Mouse (Mus musculus) heart, postnatal 0 days (tissue): Measurements from ENCODE around the gene Ncbp2. TPM values are rescaled to one million over a fixed set of nuclear protein-coding genes. Genes with fewer than 3 reads are reported as not detected.
"Not testable (repeated sequence)": the region's sequence is repeated elsewhere in the genome, so short reads cannot be mapped to it uniquely, and the experiment has no call there.

Experiments
- ATAC-seq: fragments of 200-750 bp; cut with Nextera tagmentation; 2 replicates; pipeline ENCODE4 v1.8.0; 2017; ENCODE audit warnings: low read depth, moderate number of reproducible peaks, moderate library complexity; ENCODE audit not compliant: insufficient read depth
- DNase-seq: peaks from one replicate; pipeline ENCODE4 v3.0.0-alpha.2; 2016; ENCODE audit warnings: low spot score
- H3K27ac ChIP-seq: fragments of 300-500 bp; sonication (generic); 2 replicates; pipeline ENCODE4 v1.5.1; 2014; ENCODE audit warnings: low read depth, mild to moderate bottlenecking
- H3K27me3 ChIP-seq: fragments of 300-500 bp; sonication (generic); 2 replicates; pipeline ENCODE4 v1.6.1; 2014; ENCODE audit warnings: low read length, mixed read lengths; ENCODE audit not compliant: control insufficient read depth, insufficient read depth
- H3K36me3 ChIP-seq: fragments of 300-500 bp; sonication (generic); replicated peaks from 2 replicates; pipeline ENCODE4 v1.6.1; 2014; ENCODE audit warnings: low read length, mixed read lengths; ENCODE audit not compliant: control insufficient read depth, insufficient read depth
- H3K4me1 ChIP-seq: fragments of 300-500 bp; sonication (generic); 2 replicates; pipeline ENCODE4 v1.6.1; 2014; ENCODE audit warnings: antibody characterized with exemption; ENCODE audit not compliant: control insufficient read depth, insufficient read depth
- H3K4me2 ChIP-seq: fragments of 300-500 bp; sonication (generic); 2 replicates; pipeline ENCODE4 v1.6.1; 2014; ENCODE audit warnings: low read depth, mild to moderate bottlenecking, low read length, moderate library complexity
- H3K4me3 ChIP-seq: fragments of 300-500 bp; sonication (generic); 2 replicates; pipeline ENCODE4 v1.5.1; 2014; ENCODE audit warnings: low read depth, low read length
- H3K9ac ChIP-seq: fragments of 300-500 bp; sonication (generic); replicated peaks from 2 replicates; pipeline ENCODE4 v1.6.1; 2014; ENCODE audit warnings: low read depth, low read length, mixed read lengths
- H3K9me3 ChIP-seq: fragments of 300-500 bp; sonication (generic); replicated peaks from 2 replicates; pipeline ENCODE4 v1.6.1; 2016; ENCODE audit warnings: low read length; ENCODE audit not compliant: control insufficient read depth
- CTCF ChIP-seq: IDR thresholded peaks from 2 replicates; pipeline ENCODE4 v1.5.1; 2016; ENCODE audit warnings: antibody characterized with exemption, control low read depth, low read depth
- EP300 ChIP-seq: IDR thresholded peaks from 2 replicates; pipeline ENCODE4 v1.6.1; 2016; ENCODE audit warnings: antibody characterized with exemption, low read depth
- WGBS: fragments of 180-500 bp; shearing (Covaris S2); extraction: QIAGEN DNeasy Blood & Tissue Kit; methylation state at CpG from one replicate; pipeline ENCODE4 v1.1.7; 2014; 5-methylcytosine and 5-hydroxymethylcytosine counted together
- polyA plus RNA-seq: library from polyadenylated mRNA; unstranded; fragments of >200 nt; fragmentation: Nextera tagmentation; extraction: Ambion mirVana; gene quantifications from 2 replicates; pipeline ENCODE4 v1.2.1, GENCODE M21; 2015
- total RNA-seq: library from RNA; depleted of rRNA; stranded (reverse); fragments of >200 nt; gene quantifications from 2 replicates; pipeline ENCODE4 v1.2.3, GENCODE M21; 2014; ENCODE audit warnings: low replicate concordance

Gene Ncbp2
- total and polyA plus RNA-seq, 2 experiments from 2014 or later = 12.0 to 42.1 TPM

DNA sequence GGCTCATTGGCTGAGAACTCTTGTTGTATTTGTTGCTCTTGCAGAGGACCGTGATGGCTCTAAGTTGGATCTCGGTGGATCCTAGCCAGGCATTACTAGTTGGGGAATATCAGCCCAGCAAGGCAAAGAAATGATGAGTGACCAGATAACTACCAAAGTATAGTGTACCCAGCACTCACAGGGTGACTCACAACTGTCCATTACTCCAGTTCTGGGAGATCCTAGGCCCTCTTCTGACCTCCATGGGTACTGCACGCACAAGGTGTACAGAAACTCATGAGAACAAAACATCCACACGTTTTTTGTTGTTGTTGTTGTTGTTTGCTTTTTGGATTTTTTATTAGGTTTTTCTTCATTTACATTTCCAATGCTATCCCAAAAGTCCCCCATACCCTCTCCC is 11.7 kb upstream of the Ncbp2 start:
- 88% methylated on average over 4 of the region's 4 CpGs for WGBS
- H3K4me1 ChIP-seq = peaks cover 27% of the 10 kb centered on the region
- peaks cover 19% of the 10 kb centered on the region for H3K27me3 ChIP-seq
- DNase-seq (no peak), ATAC-seq (no peak)
- H3K27ac ChIP-seq = no peak overlapping the region
- TF ChIP-seq CTCF (no peak), EP300 (no peak)
- H3K4me3 ChIP-seq = no peak overlapping the region
- no peaks in the 10 kb centered on the region for H3K36me3 ChIP-seq
- no peak overlapping the region for H3K4me2 ChIP-seq
- H3K9ac ChIP-seq = no peak overlapping the region
- H3K9me3 ChIP-seq = no peaks in the 10 kb centered on the region

DNA sequence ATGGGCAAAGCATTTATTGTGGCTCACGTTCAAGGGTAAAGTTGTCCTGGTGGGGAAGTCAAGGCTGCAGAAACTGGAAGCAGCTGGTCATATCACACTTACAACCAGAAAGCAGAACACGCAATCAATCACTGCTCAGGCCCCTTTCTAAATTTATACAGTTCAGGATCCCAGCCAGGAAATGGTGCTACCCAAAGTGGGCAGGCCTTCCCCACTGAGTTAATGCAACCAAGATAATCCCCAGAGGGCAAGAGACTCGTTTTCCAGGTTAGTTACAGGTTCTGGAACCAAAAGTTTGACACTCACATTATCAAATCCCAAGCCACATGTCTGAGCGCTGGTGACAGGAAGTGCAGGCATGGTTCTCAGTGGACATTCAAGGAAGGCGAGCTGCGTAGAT is 9.5 kb upstream of the Ncbp2 start:
- H3K9ac ChIP-seq = no peak overlapping the region
- WGBS = 42% methylated on average over 6 of the region's 6 CpGs
- peak; percentile 6 for DNase-seq
- peaks cover 19% of the 10 kb centered on the region for H3K27me3 ChIP-seq
- no peak overlapping the region for H3K27ac ChIP-seq
- ATAC-seq = no peak
- peaks cover 18% of the 10 kb centered on the region for H3K4me1 ChIP-seq
- no peaks in the 10 kb centered on the region for H3K9me3 ChIP-seq
- no peak for TF ChIP-seq CTCF
- H3K36me3 ChIP-seq = no peaks in the 10 kb centered on the region
- no peak overlapping the region for H3K4me2 ChIP-seq
- no peak overlapping the region for H3K4me3 ChIP-seq

DNA sequence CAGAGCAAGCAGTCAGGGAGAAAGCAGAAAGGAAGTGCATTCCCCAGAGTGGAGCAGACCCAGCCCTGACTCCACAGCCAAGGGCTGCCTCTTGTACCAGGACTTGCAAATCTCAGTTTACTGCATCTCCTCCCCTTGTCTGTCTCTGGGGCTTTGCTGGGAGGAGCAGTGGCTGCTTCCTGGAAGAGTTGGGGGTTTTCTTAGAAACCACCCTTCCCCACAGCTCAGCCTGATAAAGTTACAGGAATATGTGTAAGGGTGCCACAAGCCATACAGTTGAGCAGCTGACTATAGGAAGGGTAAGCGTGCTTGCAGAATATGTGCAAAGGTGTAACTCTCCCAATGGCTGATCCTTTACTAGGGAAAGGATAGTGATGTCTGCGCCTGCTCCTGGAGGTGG is 7.7 kb upstream of the Ncbp2 start:
- Histone ChIP-seq H3K27ac (no peak overlapping the region), H3K4me1 (peaks cover 9% of the 10 kb centered on the region; the same call in 1 of the 2 replicates), H3K9ac (no peak overlapping the region), H3K36me3 (no peaks in the 10 kb centered on the region), H3K4me2 (no peak overlapping the region), H3K27me3 (peaks cover 2% of the 10 kb centered on the region; the same call in 1 of the 2 replicates), H3K9me3 (no peaks in the 10 kb centered on the region), H3K4me3 (no peak overlapping the region)
- TF ChIP-seq EP300 = no peak
- TF ChIP-seq CTCF = no peak
- 68% methylated on average over 2 of the region's 2 CpGs for WGBS
- ATAC-seq = no peak
- DNase-seq = no peak

DNA sequence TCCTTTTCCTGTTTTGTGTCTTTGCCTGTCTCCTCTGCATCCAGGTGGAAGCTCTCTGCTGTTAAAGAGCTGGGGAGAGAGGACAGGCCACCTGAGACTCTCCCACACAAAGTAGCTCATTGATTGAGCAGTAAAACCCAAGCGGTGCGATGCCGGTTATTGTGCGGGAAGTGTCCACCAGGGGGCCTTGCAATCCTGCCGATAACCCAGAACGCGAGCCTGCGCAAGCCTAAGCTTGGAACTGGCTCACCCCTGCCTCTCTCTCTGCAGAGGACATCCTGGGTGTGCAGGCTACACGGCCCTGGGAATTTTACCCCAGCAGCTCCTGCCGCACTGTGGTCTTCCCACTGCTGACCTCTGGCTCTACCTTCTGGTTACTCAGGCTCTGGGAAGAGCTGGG is 4.3 kb upstream of the Ncbp2 start:
- Histone ChIP-seq H3K4me1 (peaks cover 19% of the 10 kb centered on the region), H3K27ac (no peak overlapping the region), H3K27me3 (no peaks in the 10 kb centered on the region), H3K9me3 (no peaks in the 10 kb centered on the region), H3K4me2 (no peak overlapping the region), H3K36me3 (no peaks in the 10 kb centered on the region), H3K4me3 (no peak overlapping the region), H3K9ac (no peak overlapping the region)
- peak; percentile 76 for DNase-seq
- TF ChIP-seq EP300 (no peak), CTCF (peak; percentile 68)
- peak; percentile 36; the same call in 1 of the 2 replicates for ATAC-seq
- WGBS = 2% methylated on average over 10 of the region's 10 CpGs

DNA sequence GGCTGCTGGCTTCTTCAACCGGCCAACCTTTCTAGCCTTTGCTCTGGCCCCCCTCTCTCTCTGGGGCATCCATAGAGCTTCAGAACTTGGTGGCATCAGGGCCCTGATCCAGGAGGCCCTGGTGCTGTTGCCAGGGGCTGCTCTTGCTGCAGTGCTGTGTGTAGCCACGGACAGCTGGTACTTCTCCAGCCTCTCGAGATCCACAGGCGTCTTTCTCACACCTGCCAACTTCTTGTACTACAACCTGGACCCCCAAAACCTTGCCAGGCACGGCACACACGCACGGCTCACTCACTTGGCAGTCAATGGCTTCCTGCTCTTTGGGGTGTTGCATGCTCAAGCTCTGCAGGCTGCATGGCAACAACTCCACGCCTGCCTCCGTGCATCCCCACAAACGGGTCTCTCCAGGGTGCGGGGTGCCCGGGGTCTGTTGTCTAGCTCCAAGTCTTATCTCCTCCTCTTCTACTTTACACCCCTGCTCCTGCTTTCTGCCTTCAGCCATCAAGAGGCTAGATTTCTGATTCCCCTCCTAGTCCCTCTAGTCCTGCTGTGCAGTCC is 3.5 kb upstream of the Ncbp2 start:
- Histone ChIP-seq H3K9me3 (no peaks in the 10 kb centered on the region), H3K4me2 (no peak overlapping the region), H3K27me3 (no peaks in the 10 kb centered on the region), H3K4me3 (no peak overlapping the region), H3K27ac (no peak overlapping the region), H3K4me1 (peaks cover 23% of the 10 kb centered on the region), H3K36me3 (no peaks in the 10 kb centered on the region), H3K9ac (no peak overlapping the region)
- 81% methylated on average over 12 of the region's 12 CpGs for WGBS
- TF ChIP-seq EP300 (no peak), CTCF (no peak)
- ATAC-seq (no peak), DNase-seq (no peak)

DNA sequence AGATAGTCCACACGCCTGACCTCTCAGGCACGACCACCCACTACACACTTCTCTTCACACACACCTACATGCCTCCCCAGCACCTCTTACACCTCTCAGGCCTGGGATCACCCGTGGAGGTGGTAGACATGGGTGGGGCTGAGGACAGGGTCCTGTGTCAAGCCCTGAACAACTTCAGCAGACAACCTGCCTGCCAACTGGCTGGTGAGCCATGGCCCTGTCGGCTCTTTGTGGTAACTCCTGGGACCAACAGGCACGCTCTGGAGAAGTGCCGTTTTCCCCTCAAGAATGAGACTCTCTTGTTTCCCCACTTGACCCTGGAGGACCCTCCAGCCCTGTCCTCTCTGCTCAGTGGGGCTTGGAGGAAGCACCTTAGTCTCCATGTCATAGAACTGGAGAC is 2.9 kb upstream of the Ncbp2 start:
- 81% methylated on average over 6 of the region's 6 CpGs for WGBS
- H3K4me1 ChIP-seq = peaks cover 23% of the 10 kb centered on the region
- TF ChIP-seq EP300 (no peak), CTCF (no peak)
- H3K9me3 ChIP-seq = no peaks in the 10 kb centered on the region
- H3K36me3 ChIP-seq = no peaks in the 10 kb centered on the region
- DNase-seq = no peak
- H3K9ac ChIP-seq = no peak overlapping the region
- H3K27me3 ChIP-seq = no peaks in the 10 kb centered on the region
- H3K4me3 ChIP-seq = no peak overlapping the region
- no peak for ATAC-seq
- H3K4me2 ChIP-seq = no peak overlapping the region
- H3K27ac ChIP-seq = no peak overlapping the region

DNA sequence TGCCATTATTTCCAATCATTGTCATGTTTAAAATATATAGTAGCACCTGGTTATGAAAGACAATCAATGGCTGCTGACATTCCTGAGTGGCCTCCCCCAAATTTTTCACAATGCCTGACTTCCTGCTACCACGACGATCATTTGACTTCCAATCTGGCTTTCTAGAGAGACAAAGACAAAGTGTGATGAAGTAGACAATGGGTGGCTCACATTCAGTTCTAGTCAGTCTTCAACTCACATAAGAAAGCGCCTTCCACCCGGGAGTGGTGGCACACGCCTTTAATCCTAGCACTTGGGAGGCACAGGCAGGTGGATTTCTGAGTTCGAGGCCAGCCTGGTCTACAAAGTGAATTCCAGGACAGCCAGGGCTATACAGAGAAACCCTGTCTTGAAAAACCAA is 2.3 kb upstream of the Ncbp2 start:
- H3K36me3 ChIP-seq, H3K27me3 ChIP-seq, H3K9me3 ChIP-seq, H3K9ac ChIP-seq, ATAC-seq, H3K27ac ChIP-seq, DNase-seq, H3K4me3 ChIP-seq: not testable (repeated sequence)
- 81% methylated on average over 6 of the region's 6 CpGs for WGBS
- Histone ChIP-seq H3K4me2 (peak overlapping the region; percentile 98), H3K4me1 (peaks cover 23% of the 10 kb centered on the region)
